Mouse (Mus musculus) small intestine, adult 2 months (tissue): ENCODE data around the gene Dab2ip.

Experiments
- CTCF ChIP-seq: fragments of 200-500 bp; IDR thresholded peaks from 2 replicates; pipeline ENCODE4 v1.5.1; 2012; ENCODE audit warnings: low read depth, mild to moderate bottlenecking, control low read depth, inconsistent platforms, low read length, moderate library complexity, mixed read lengths; ENCODE audit not compliant: insufficient replicate concordance, insufficient read length; ENCODE audit errors: extremely low read depth
- POLR2A ChIP-seq: fragments of 200-500 bp; IDR thresholded peaks from 2 replicates; pipeline ENCODE4 v1.6.1; 2012; ENCODE audit warnings: low read depth, mild to moderate bottlenecking, control low read depth, inconsistent platforms, low read length, moderate library complexity

GRCm38 (mm10) chr2:35607476-35607875, 49.4 kb downstream of the Dab2ip start:
- TF ChIP-seq CTCF (no peak), POLR2A (no peak)
